In genomic region chr2:130735281-130735680, GRCm38 (mm10) we compare ENCODE assay signal across 33 mouse cellular contexts. TPM values are rescaled to one million over a fixed set of nuclear protein-coding genes. Genes with fewer than 3 reads are reported as not detected.
DNase-seq lines count a peak whose midpoint lies in the region; ATAC-seq and TF ChIP-seq lines count a peak whose summit lies in the region.
"Had no signal": no experiment of that assay in that cellular context is flagged by ENCODE, and none has a peak within 500 bp of the region (broad histone marks: within the 10 kb centered on the region; RNA-seq: fewer than 3 reads in every experiment).

No protein-coding gene starts in this region.

- intact Hi-C loops in left cerebral cortex, adult 2 months (cut with DNase I): no loop called here
- intact Hi-C loops in left cerebral cortex, postnatal 10 days (cut with DNase I): no loop called here

- H3K9ac ChIP-seq in forebrain, embryonic 13.5 days: no peak overlapping the region
- H3K9ac ChIP-seq: embryonic facial prominence, embryonic 13.5 days; heart, embryonic 15.5 days; intestine, embryonic 15.5 days; kidney, embryonic 15.5 days; liver, embryonic 14.5 days; midbrain, embryonic 13.5 days; neural tube, embryonic 13.5 days had no signal

- H3K4me2 ChIP-seq in forebrain, embryonic 13.5 days: no peak overlapping the region
- H3K4me2 ChIP-seq: embryonic facial prominence, embryonic 13.5 days; heart, embryonic 15.5 days; intestine, embryonic 15.5 days; kidney, embryonic 15.5 days; midbrain, embryonic 13.5 days; neural tube, embryonic 13.5 days had no signal

- peaks cover 97% of the 10 kb centered on the region for H3K36me3 ChIP-seq in forebrain, embryonic 13.5 days (ENCODE audit: poor library complexity, severe bottlenecking)

- H3K27me3 ChIP-seq in forebrain, embryonic 13.5 days: no peaks in the 10 kb centered on the region
- H3K27me3 ChIP-seq: embryonic facial prominence, embryonic 13.5 days; heart, embryonic 15.5 days; intestine, embryonic 15.5 days; kidney, embryonic 15.5 days; midbrain, embryonic 13.5 days; neural tube, embryonic 13.5 days; Patski had no signal

- 88% methylated on average over 5 of the region's 5 CpGs for WGBS in forebrain, embryonic 13.5 days

- peak; percentile 21 for DNase-seq in cerebellum, adult 9-11 months
- DNase-seq in cerebellum, postnatal 14 days: no peak
- DNase-seq in layer of hippocampus, adult 11-12 months (ENCODE audit: low spot score): peak; percentile 55
- no peak for DNase-seq in layer of hippocampus, postnatal 36 days
- DNase-seq in left cerebral cortex, adult 2 months (ENCODE audit: extremely low spot score in 1 of 2, low spot score in 2 of 2): no peak
- DNase-seq in left cerebral cortex, postnatal 10 days (ENCODE audit: extremely low spot score in 1 of 2, low spot score in 2 of 2): no peak
- DNase-seq in telencephalon, adult 2 months (ENCODE audit: low read depth, low spot score): peak; percentile 65
- DNase-seq: adrenal gland, postnatal 10 days; cerebellum, adult 11-12 months; gastrocnemius, postnatal 25 days; heart, adult 11 months; kidney, postnatal 36 days; liver; lung, adult 2 months; lung, postnatal 10 days; right cerebral cortex, postnatal 14 days; thymus, adult 2 months; thymus, postnatal 36 days had no signal

- H3K9me3 ChIP-seq in forebrain, embryonic 13.5 days (replicated peaks): no peaks in the 10 kb centered on the region
- H3K9me3 ChIP-seq: embryonic facial prominence, embryonic 13.5 days; forebrain, embryonic 10.5 days; heart, embryonic 10.5 days; heart, embryonic 15.5 days; intestine, embryonic 15.5 days; kidney, embryonic 15.5 days; midbrain, embryonic 13.5 days; neural tube, embryonic 13.5 days had no signal

- no peak for ATAC-seq in forebrain, embryonic 13.5 days
- ATAC-seq: forebrain, embryonic 16.5 days; hindbrain, postnatal 0 days; intestine, embryonic 15.5 days; midbrain, embryonic 13.5 days; Patski had no signal

- no peak for TF ChIP-seq CTCF in left cerebral cortex, adult 2 months (IDR thresholded peaks at IDR 0.05)

- H3K4me1 ChIP-seq in forebrain, embryonic 13.5 days: no peaks in the 10 kb centered on the region
- H3K4me1 ChIP-seq: embryonic facial prominence, embryonic 13.5 days; heart, embryonic 10.5 days; heart, embryonic 15.5 days; intestine, embryonic 15.5 days; kidney, embryonic 15.5 days; midbrain, embryonic 13.5 days; neural tube, embryonic 13.5 days had no signal

- H3K27ac ChIP-seq in left cerebral cortex, adult 2 months: peak overlapping the region; percentile 74
- no peak overlapping the region for H3K27ac ChIP-seq in forebrain, embryonic 13.5 days
- H3K27ac ChIP-seq: embryonic facial prominence, embryonic 13.5 days; forebrain, embryonic 10.5 days; heart, embryonic 10.5 days; heart, embryonic 15.5 days; hindbrain, postnatal 0 days; intestine, embryonic 15.5 days; kidney, embryonic 15.5 days; liver, embryonic 14.5 days; macrophage; midbrain, embryonic 13.5 days; neural tube, embryonic 13.5 days had no signal

- no peak overlapping the region for H3K4me3 ChIP-seq in left cerebral cortex, adult 2 months
- no peak overlapping the region for H3K4me3 ChIP-seq in forebrain, embryonic 13.5 days
- H3K4me3 ChIP-seq: embryonic facial prominence, embryonic 13.5 days; forebrain, embryonic 10.5 days; heart, embryonic 10.5 days; heart, embryonic 15.5 days; intestine, embryonic 15.5 days; kidney, embryonic 15.5 days; midbrain, embryonic 13.5 days; neural tube, embryonic 13.5 days had no signal

RNA-seq across cellular contexts. Expression of gene Slc4a11, which starts 38.0 kb away (rescaled TPM):
- under 1 TPM; 0.56 to 0.85 TPM for total RNA-seq in layer of hippocampus, postnatal 36 days (2021)
- total RNA-seq in left cerebral cortex, adult 2 months (2021): 1 to 10 TPM; 2.3 to 2.5 TPM
- total RNA-seq in left cerebral cortex, postnatal 10 days (2021): under 1 TPM; 0.39 to 0.58 TPM
- 1.0 and 1.8 TPM in 2 replicates for polyA plus RNA-seq in forebrain, embryonic 13.5 days (2015; fragmentation: Nextera tagmentation; extraction: Ambion mirVana)
- total RNA-seq: megakaryocyte-erythroid progenitor cell, adult 5-6 weeks had no signal

Comparison
In these comparisons a context has a peak if more than half of its experiments do, and no peak if none do; other contexts are left out.
1. DNase-seq: peak in cerebellum, adult 9-11 months (single experiment), layer of hippocampus, adult 11-12 months (single experiment) and telencephalon, adult 2 months (single experiment); none in cerebellum, postnatal 14 days (0 of 2), layer of hippocampus, postnatal 36 days (0 of 2), left cerebral cortex, adult 2 months (0 of 2) and left cerebral cortex, postnatal 10 days (0 of 2).